Mouse (Mus musculus) limb, embryonic 12.5 days (tissue): ENCODE data around the gene Sart3. TPM values are rescaled to one million over a fixed set of nuclear protein-coding genes. Genes with fewer than 3 reads are reported as not detected.

Experiments
- ATAC-seq: fragments of 200-750 bp; cut with Nextera tagmentation; 2 replicates; pipeline ENCODE4 v1.8.0; 2017; ENCODE audit warnings: low read depth, moderate TSS enrichment; ENCODE audit not compliant: insufficient number of reproducible peaks, insufficient read depth, low FRiP score, low TSS enrichment
- H3K27ac ChIP-seq: fragments of 300-500 bp; sonication (generic); 2 replicates; pipeline ENCODE4 v1.5.1; 2016; ENCODE audit warnings: mild to moderate bottlenecking, moderate library complexity
- H3K27me3 ChIP-seq: fragments of 300-500 bp; sonication (generic); 2 replicates; pipeline ENCODE4 v1.6.1; 2016; ENCODE audit warnings: mild to moderate bottlenecking, moderate library complexity
- H3K36me3 ChIP-seq: fragments of 300-500 bp; sonication (generic); 2 replicates; pipeline ENCODE4 v1.6.1; 2016; ENCODE audit warnings: mild to moderate bottlenecking, moderate library complexity
- H3K4me1 ChIP-seq: fragments of 300-500 bp; sonication (generic); replicated peaks from 2 replicates; pipeline ENCODE4 v1.6.1; 2016
- H3K4me2 ChIP-seq: fragments of 300-500 bp; sonication (generic); 2 replicates; pipeline ENCODE4 v1.6.1; 2016; ENCODE audit warnings: mild to moderate bottlenecking, moderate library complexity
- H3K4me3 ChIP-seq: fragments of 300-500 bp; sonication (generic); replicated peaks from 2 replicates; pipeline ENCODE4 v1.5.1; 2016; ENCODE audit warnings: mild to moderate bottlenecking
- H3K9ac ChIP-seq: fragments of 300-500 bp; sonication (generic); replicated peaks from 2 replicates; pipeline ENCODE4 v1.6.1; 2016; ENCODE audit warnings: mild to moderate bottlenecking, moderate library complexity
- H3K9me3 ChIP-seq: fragments of 300-500 bp; sonication (generic); 2 replicates; pipeline ENCODE4 v1.6.1; 2016; ENCODE audit warnings: mild to moderate bottlenecking, moderate library complexity
- WGBS: fragments of 180-500 bp; shearing (Covaris S2); methylation state at CpG from one replicate; pipeline ENCODE4 v1.1.7; 2016; 5-methylcytosine and 5-hydroxymethylcytosine counted together
- polyA plus RNA-seq: library from polyadenylated mRNA; unstranded; fragments of >200 nt; fragmentation: Nextera tagmentation; extraction: Ambion mirVana; gene quantifications from 2 replicates; pipeline ENCODE4 v1.2.1, GENCODE M21; 2016

The Sart3 gene
- polyA plus RNA-seq, 1 experiment from 2014 or later: 87.9 TPM

DNA sequence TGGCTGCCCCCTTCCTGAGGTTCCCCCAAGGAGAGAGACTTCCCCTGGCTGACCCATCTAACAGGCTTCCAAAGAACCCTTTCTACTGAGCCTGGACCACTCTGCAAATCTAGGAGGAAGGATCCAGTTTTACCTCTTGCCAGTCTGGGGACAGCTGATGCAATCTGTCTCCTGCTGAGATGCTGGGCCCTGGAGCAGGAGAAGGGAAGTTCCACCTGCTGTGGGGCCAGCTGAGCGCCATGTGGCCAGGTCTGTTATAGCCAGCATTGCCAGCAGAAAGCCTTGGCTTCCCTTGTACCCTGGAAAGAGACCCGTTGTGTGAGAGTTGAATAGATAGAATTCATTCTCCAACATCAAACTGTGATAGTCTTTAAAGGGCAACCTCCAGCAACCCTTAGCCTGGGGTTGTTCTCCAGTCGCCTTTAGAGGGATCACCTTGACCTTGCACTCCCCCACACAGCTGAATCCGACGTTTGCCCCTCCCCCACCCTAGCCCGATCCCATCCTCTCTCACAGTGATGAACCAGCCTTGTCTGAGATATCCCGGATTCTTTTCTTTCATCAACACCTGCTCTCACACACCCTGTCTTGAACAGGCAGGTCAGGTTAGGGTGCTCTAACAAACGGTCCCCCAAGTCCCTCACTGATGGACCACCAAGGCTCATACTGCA is 48.6 kb downstream of the Sart3 start:
- Histone ChIP-seq H3K4me3 (no peak overlapping the region), H3K27me3 (peaks cover 10% of the 10 kb centered on the region), H3K4me1 (0 out of 2 replicates have a peak, but pooled peaks cover 4% of the 10 kb centered on the region), H3K9ac (no peak overlapping the region), H3K36me3 (no peaks in the 10 kb centered on the region), H3K9me3 (no peaks in the 10 kb centered on the region), H3K27ac (no peak overlapping the region), H3K4me2 (no peak overlapping the region)
- WGBS: 32% methylated on average over 8 of the region's 8 CpGs
- ATAC-seq: no peak

DNA sequence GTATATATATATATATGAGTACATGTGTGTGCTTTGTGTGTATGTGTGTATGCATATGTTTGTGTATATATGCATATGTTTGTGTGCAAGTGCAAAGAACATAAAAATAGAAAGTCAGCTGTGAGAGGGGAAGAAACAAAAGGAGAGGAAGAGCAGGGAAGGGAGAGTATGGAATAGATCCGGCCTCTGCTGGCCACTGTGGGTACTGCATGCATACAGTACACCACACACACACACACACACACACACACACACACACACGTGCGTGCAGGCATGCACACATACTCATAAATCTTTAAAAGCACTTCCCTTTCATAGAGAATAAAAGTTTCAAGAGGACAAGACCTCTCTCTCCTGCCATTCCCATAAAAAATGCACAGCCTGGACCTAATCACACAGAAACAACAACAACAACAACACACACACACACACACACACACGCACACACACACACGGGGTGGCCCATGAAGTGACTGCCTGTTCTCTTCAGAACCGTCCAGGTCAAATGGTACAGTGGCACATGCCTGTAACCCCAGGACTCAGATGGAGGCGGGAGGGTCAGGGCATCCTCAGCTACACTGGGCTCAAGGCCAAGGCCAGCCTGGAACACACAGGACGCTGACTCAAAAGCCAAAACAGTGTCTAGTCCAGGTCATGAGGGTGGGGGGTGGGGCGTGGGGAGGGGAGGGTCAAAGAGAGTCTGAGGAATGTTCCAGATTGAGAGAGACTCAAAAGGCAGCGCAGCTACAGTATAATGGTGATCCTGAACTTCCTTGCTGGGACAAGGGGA is 49.9 kb downstream of the Sart3 start:
- 86% methylated on average over 10 of the region's 10 CpGs for WGBS
- H3K4me3 ChIP-seq: no peak overlapping the region
- no peak for ATAC-seq
- H3K27ac ChIP-seq: no peak overlapping the region
- H3K36me3 ChIP-seq: no peaks in the 10 kb centered on the region
- no peak overlapping the region for H3K4me2 ChIP-seq
- no peak overlapping the region for H3K9ac ChIP-seq
- H3K27me3 ChIP-seq: peaks cover 5% of the 10 kb centered on the region
- H3K4me1 ChIP-seq: 0 out of 2 replicates have a peak, but pooled peaks cover 4% of the 10 kb centered on the region
- no peaks in the 10 kb centered on the region for H3K9me3 ChIP-seq

DNA sequence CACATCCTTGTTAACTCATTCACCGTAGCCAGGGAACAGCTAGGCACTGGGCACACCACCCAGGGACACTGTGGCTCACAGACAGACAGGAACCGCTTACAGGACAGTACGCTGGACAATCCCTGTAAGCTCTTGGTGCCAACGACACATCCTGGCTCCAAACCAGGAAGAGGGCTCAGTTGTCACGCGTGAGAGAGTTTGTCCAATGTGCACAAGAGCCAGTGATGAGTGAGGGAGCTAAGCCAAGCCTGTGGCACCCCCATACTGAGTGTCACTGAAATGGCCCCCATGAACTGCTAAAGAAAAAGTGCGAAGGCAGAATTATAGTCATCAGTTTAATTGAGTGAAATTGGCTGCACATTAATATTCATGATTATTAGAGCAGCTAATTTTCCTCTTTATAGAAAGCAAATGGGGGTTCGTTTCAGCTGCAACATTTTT is 53.1 kb downstream of the Sart3 start:
- WGBS: 85% methylated on average over 8 of the region's 8 CpGs

DNA sequence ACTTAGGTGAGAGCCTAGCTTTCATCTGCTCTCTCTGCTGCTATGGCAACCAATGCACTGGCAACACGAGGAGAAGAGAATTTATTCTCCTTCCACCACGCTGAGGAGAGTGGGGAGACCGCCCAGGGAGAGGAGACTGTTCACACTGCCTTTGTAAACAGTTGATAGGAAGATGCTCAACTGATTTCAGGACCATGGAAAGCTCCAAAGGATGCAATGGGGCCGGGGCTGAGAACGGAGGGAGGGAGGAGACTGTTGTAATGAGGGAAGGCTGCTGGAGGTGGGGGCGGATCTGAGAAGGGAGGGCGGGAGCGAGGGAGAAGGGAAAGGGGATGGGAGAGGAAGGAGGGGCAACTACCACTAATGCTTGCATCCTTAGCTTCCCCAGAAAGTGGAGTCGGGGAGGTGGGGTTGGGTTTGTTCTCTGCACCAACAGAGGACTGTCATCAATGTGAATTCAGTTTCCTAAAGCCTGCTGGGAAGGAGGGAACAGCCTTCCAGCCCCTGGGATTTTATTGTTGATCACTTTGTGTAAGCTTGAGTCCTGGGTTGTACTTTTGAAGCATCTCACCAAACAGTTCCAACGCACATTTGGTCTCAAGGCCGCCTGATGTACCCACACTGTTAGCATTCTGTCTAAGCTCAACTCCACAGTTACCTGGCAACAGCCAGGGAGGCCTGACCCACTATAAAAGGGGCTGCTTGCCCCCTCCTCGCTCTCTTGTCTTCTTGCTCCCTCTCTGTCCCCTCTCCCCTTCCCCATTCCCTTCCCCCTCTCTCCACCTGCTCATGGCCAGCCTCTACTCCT is 55.5 kb downstream of the Sart3 start:
- H3K4me1 ChIP-seq: no peaks in the 10 kb centered on the region
- no peaks in the 10 kb centered on the region for H3K36me3 ChIP-seq
- H3K9ac ChIP-seq: no peak overlapping the region
- ATAC-seq: 0 out of 2 replicates have a peak, but pooled peaks have one; percentile 52
- 7% methylated on average over 12 of the region's 12 CpGs for WGBS
- H3K4me2 ChIP-seq: no peak overlapping the region
- no peak overlapping the region for H3K4me3 ChIP-seq
- no peak overlapping the region for H3K27ac ChIP-seq
- no peaks in the 10 kb centered on the region for H3K27me3 ChIP-seq
- no peaks in the 10 kb centered on the region for H3K9me3 ChIP-seq

More for the DNA sequence above, 53.1 kb downstream of the Sart3 start:
- Histone ChIP-seq H3K27ac (no peak overlapping the region), H3K9me3 (no peaks in the 10 kb centered on the region), H3K4me3 (no peak overlapping the region), H3K27me3 (peaks cover 5% of the 10 kb centered on the region; the same call in 1 of the 2 replicates), H3K9ac (no peak overlapping the region), H3K4me2 (no peak overlapping the region), H3K4me1 (0 out of 2 replicates have a peak, but pooled peaks cover 3% of the 10 kb centered on the region), H3K36me3 (no peaks in the 10 kb centered on the region)
- ATAC-seq: no peak

DNA sequence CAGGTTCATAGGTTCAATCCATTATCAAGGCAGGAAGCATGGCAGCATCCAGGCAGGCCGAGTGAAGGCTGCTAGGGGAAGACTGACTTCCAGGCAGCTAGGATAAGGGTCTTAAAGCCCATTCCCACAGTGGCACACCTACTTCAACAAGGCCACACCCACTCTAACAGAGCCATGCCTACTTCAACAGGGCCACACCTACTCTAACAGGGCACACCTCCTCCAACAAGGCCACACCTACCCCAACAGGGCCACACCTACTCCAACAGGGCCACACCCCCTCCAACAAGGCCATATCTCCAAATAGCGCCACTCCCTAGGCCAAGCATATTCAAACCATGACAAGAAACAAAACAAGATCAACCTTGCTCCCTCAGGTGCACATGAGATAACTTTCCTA is 59.4 kb downstream of the Sart3 start:
- Histone ChIP-seq H3K4me3 (no peak overlapping the region), H3K4me1 (no peaks in the 10 kb centered on the region), H3K4me2 (no peak overlapping the region), H3K9me3 (no peaks in the 10 kb centered on the region), H3K27me3 (no peaks in the 10 kb centered on the region), H3K36me3 (no peaks in the 10 kb centered on the region), H3K27ac (no peak overlapping the region), H3K9ac (no peak overlapping the region)
- 67% methylated on average over 2 of the region's 2 CpGs for WGBS
- ATAC-seq: no peak

DNA sequence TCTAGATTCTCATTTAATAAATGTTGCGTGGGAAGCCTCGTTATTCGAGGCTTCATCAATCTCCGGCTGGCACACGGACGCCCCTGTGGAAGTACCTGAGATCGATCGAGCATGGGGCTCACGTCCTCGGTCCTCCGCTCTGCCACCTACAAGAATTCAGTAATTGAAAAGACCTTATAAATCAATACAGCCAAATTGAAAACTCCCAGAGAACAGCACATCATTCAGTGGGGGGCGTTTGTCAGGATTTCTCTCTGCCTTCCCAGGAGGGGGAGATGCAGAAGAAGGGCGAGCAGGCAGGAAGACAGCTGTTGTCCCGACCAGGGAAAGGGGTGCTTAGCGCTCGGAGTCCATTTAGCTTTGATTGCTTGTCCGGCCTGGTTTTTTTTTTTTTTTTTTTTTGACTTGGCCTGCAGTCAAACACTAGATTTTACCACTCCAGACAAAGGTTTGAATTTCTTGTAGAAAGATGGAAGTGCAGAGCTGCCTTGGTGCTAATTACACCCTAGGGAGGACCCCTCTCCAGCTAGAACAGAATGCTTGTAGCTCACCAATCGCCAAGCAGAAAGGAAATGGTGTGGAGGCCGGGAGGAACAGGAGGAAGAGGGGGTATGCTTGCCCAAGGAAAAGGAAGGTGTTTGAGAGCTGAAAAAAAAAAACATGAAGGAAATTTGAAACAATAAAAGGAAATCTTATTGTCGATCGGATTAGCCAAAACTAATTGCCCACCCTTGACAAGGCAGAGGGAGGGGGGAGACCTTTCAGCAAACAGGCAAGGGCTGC is 68.3 kb downstream of the Sart3 start:
- no peak for ATAC-seq
- Histone ChIP-seq H3K9ac (no peak overlapping the region), H3K27ac (peak overlapping the region; percentile 8; the same call in 1 of the 2 replicates), H3K9me3 (no peaks in the 10 kb centered on the region), H3K4me1 (peaks cover 27% of the 10 kb centered on the region), H3K27me3 (no peaks in the 10 kb centered on the region), H3K36me3 (no peaks in the 10 kb centered on the region), H3K4me3 (no peak overlapping the region), H3K4me2 (no peak overlapping the region)
- WGBS: 42% methylated on average over 21 of the region's 21 CpGs

DNA sequence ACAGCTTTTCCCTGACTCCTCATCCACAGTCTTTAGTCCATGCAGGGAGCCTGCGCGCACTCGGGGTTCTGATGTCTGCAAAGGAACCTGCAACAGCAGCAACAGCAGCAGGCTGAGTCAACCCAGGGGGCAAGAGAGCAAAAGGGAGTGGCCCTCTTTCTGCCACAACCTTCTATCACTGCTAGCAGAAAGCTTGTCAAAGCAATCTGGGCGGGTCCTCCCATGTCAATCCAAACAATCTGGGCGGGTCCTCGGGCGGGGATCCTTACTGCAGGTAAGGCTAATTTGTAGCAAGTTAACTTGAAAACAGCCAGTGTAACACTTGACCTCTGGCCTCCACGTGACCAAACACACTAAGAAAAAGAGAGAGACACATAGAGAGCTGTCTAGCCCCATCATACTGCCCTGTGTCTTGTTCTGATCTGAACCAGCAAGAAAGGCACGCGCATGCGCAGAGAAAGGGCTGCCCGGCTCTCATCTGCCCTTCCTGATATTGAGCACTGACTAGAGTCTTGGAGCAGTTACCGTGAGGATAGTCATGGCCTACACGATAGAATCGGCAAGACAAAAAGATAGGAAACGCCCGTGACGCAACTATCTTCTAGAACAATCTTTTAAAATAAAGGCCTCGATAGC is 71.8 kb downstream of the Sart3 start:
- H3K4me1 ChIP-seq: peaks cover 45% of the 10 kb centered on the region
- no peak for ATAC-seq
- no peaks in the 10 kb centered on the region for H3K36me3 ChIP-seq
- no peaks in the 10 kb centered on the region for H3K27me3 ChIP-seq
- H3K4me3 ChIP-seq: no peak overlapping the region
- H3K9ac ChIP-seq: no peak overlapping the region
- no peaks in the 10 kb centered on the region for H3K9me3 ChIP-seq
- no peak overlapping the region for H3K27ac ChIP-seq
- H3K4me2 ChIP-seq: no peak overlapping the region
- 75% methylated on average over 19 of the region's 19 CpGs for WGBS

DNA sequence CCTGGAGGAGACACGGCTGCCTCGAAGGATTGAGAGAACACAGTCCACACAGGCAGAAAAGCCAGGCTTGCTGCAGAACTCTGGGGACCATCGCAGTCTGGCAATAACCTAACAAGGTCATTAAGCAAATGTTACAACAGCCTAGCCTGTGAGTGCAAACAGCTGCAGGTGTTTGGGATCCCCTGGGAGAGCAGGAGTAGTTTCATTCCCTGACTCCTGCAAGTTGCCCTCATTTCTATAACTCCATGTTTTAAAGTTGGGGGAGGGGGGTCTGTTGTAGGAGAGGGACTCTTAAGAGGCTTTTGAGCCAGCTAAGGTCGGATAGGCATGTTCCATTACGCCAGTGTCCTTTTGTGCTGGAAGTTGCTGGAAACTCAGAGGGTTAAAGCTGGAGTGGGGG is 77.9 kb downstream of the Sart3 start:
- Histone ChIP-seq H3K4me2 (peak overlapping the region; percentile 45), H3K9ac (no peak overlapping the region), H3K4me3 (0 out of 2 replicates have a peak overlapping the region, but pooled peaks have one; percentile 1), H3K27me3 (no peaks in the 10 kb centered on the region), H3K9me3 (peaks cover 5% of the 10 kb centered on the region; the same call in 1 of the 2 replicates), H3K36me3 (no peaks in the 10 kb centered on the region), H3K27ac (peak overlapping the region; percentile 98), H3K4me1 (peaks cover 39% of the 10 kb centered on the region)
- peak; percentile 86 for ATAC-seq
- 4% methylated on average over 5 of the region's 5 CpGs for WGBS

DNA sequence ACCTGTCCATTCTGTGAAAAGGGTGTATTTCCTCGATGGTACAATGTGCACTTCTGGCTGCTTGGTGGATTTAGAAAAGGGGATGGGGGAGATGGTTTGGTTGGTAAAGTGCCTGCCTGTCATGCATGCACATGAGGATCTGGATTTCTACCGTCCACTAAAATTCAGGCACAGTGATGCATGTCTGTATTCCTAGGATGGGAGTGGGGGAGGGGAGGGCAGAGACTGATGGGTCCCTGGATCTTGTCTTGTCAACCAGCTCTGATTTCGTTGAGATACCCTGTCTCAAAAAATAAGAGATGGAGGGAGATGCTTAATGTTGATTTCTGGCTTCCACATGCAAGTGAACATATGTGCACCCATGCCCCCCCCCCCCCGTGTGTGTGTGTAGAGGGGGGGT is 78.3 kb downstream of the Sart3 start:
- Histone ChIP-seq H3K4me1 (peaks cover 41% of the 10 kb centered on the region), H3K9me3 (peaks cover 5% of the 10 kb centered on the region; the same call in 1 of the 2 replicates), H3K36me3 (no peaks in the 10 kb centered on the region), H3K27ac (peak overlapping the region; percentile 98), H3K4me2 (peak overlapping the region; percentile 45), H3K9ac (no peak overlapping the region), H3K4me3 (no peak overlapping the region), H3K27me3 (no peaks in the 10 kb centered on the region)
- no peak for ATAC-seq
- WGBS: 38% methylated on average over 4 of the region's 4 CpGs

DNA sequence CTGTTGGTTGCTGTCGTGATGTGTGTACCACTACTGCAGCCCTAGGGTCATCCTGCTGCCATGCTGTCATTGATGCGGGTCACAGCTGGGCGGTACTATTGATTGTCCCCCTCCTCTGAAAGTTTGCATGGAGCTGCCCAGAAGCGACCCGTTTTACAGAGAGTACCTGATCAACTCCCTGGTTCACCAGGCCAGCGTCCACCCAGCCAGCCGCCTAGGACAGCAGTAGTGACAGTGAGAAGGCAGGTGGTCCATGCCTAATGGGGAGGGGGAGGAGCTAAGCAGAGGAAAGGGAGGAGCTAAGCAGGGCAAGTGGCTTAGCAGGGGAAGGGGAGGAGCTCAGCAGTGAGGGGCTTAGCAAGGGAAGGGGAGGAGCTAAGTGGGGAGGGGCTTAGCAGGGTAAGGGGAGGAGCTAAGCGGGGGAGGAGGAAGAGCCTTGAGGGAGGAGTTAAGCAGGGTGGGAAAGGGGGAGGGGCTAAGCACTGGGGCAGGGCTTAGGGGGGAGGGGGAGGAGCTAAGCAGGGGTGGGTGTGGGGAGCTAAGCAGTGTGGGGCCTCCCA is 79.0 kb downstream of the Sart3 start:
- ATAC-seq: no peak

More for the DNA sequence above, 79.0 kb downstream of the Sart3 start:
- H3K4me3 ChIP-seq: no peak overlapping the region
- H3K9me3 ChIP-seq: peaks cover 5% of the 10 kb centered on the region; the same call in 1 of the 2 replicates
- 77% methylated on average over 8 of the region's 8 CpGs for WGBS
- 0 out of 2 replicates have a peak overlapping the region, but pooled peaks have one; percentile 98 for H3K27ac ChIP-seq
- no peak overlapping the region for H3K4me2 ChIP-seq
- no peaks in the 10 kb centered on the region for H3K36me3 ChIP-seq
- H3K4me1 ChIP-seq: peaks cover 49% of the 10 kb centered on the region
- H3K27me3 ChIP-seq: no peaks in the 10 kb centered on the region
- no peak overlapping the region for H3K9ac ChIP-seq
